Mouse (Mus musculus) gastrocnemius, postnatal 36 days (tissue): ENCODE data around the gene Mxi1. TPM values are rescaled to one million over a fixed set of nuclear protein-coding genes. Genes with fewer than 3 reads are reported as not detected.
"Not testable (repeated sequence)": the region's sequence is repeated elsewhere in the genome, so short reads cannot be mapped to it uniquely, and the experiment has no call there.

ENCODE experiments used
- DNase-seq, 2 experiments: peaks; one replicate each; pipeline ENCODE4 v3.0.0; 2022
- intact Hi-C: fragments of 180-260 bp; cut with DNase I; formaldehyde crosslinking; loops from one replicate; pipeline ENCODE4 v1.15.1; 2025
- total RNA-seq, 2 experiments: library from RNA; stranded (reverse); gene quantifications; 2 replicates each; pipeline ENCODE4 v1.2.3; 2021

Mxi1 gene
- total RNA-seq, 2 experiments from 2014 or later = 35.9 to 47.1 TPM

DNA sequence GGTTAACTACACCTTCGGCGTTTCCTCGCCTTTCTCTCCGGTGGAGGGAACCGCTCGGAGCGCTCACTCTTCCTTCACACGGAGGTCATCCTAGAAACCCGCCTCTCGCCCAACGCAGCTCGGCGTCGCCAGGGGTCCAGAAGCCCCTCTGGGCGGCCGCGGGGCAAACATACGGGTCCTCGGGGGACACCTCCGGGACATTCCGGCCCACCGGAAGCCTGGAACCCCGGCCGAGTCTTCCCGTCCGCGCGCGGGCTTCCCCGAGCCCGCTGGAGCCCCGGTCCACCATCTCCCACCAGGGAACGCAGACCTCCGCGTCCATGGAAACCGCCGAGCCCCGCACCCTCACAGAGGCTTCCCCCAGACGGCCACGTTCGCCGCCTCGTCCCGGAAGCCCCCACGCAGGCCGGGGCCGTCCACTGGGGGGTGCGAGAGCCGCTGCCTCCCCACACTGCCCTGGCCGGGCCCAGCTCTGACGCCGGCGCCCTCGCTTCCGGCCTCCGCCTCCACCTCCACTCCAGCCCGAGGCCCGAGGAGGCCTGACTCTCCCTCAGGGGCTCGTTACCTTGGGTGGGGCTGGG is 79.6 kb downstream of the Mxi1 start:
- DNase-seq = no peak
- intact Hi-C loops = no loop called here

GRCm38 (mm10) chr19:53390495-53391007 is 80.2 kb downstream of the Mxi1 start, which contains the start of gene Smndc1:
Smndc1 (minus strand) TSS chr19:53390578.
- DNase-seq = peak; percentile 97 to 99
- intact Hi-C loops = no loop called here

DNA sequence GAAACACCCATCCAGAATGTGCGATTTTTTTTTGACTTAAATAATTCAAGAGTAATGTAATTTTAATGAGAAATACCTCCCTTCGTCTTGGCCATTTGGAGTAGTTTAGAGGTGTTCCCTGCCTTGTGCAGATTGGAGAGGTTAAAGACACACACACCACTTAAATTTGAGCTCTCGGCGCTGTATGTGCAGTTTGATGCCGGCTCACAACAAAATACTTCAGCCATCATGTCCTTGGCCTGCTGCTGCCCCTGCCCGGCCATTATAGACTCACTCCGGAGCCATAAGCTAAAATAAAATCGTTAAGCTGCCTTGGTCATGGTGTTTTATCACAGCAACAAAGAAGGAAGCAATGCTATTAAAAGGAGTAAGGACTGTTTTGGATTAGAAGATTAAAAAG is 81.1 kb downstream of the Mxi1 start:
- no peak for DNase-seq
- intact Hi-C loops = no loop called here

GRCm38 (mm10) chr19:53391787-53392186 is 81.5 kb downstream of the Mxi1 start:
- intact Hi-C loops = no loop called here
- DNase-seq = no peak

GRCm38 (mm10) chr19:53392781-53393343 is 82.5 kb downstream of the Mxi1 start:
- DNase-seq = no peak
- intact Hi-C loops = no loop called here

GRCm38 (mm10) chr19:53393646-53394045 is 83.3 kb downstream of the Mxi1 start:
- intact Hi-C loops = no loop called here
- DNase-seq = no peak

DNA sequence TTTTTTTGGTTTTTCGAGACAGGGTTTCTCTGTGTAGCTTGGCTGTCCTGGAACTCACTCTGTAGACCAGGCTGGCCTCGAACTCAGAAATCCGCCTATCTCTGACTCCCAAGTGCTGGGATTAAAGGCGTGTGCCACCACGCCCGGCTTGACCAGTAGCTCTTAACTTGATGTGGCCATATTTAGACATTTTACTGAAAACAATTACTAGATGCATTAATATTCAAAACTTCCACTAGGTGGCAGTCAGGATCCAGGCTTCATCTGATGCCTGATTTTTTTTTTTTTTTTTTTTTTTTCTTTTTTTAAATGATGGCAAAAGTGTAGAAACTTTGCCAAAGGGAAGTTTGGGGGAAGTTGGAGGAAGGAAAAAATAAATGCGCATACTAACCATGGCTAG is 84.2 kb downstream of the Mxi1 start:
- intact Hi-C loops = no loop called here
- DNase-seq = no peak

DNA sequence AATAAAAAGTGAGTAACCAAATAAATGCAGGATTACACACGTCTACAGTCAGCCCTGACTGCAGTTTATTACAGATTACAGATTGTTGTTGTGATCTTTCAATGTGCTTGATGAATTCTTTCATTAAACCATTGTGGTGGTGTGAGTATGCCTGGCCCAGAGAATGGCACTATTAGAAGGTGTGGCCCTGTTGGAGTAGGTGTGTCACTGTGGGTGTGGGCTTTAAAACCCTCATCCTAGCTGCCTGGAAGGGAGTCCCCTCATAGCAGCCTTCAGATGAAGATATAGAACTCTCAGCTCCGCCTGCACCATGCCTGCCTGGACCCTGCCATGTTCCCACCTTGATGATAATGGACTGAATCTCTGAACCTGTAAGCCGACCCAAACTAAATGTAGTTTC is 84.6 kb downstream of the Mxi1 start:
- DNase-seq = not testable (repeated sequence)
- intact Hi-C loops = loop anchor here (1.0 kb wide), 1 partner anchor 185 kb away; no protein-coding TSS in a partner anchor

DNA sequence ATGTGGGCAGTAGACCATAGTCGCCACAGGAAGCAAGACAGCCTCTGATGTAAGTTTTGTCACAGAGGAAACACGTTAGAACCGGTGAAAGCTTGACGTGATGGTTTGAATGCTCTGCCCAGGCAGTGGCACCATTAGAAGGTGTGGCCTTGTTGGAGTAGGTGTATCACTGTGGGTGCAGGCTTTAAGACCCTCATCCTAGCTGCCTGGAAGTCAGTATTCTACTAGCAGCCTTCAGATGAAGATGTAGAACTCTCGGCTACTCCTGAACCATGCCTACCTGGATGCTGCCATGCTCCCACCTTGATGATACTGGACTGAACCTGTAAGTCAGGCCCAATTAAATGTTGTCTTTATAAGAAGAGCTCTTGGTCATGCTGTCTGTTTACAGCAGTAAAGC is 85.5 kb downstream of the Mxi1 start:
- intact Hi-C loops = loop anchor here (1.0 kb wide), 2 partner anchors 181 to 184 kb away; no protein-coding TSS in a partner anchor
- not testable (repeated sequence) for DNase-seq

GRCm38 (mm10) chr19:53397451-53398233 is 87.3 kb downstream of the Mxi1 start:
- intact Hi-C loops = no loop called here
- no peak for DNase-seq

DNA sequence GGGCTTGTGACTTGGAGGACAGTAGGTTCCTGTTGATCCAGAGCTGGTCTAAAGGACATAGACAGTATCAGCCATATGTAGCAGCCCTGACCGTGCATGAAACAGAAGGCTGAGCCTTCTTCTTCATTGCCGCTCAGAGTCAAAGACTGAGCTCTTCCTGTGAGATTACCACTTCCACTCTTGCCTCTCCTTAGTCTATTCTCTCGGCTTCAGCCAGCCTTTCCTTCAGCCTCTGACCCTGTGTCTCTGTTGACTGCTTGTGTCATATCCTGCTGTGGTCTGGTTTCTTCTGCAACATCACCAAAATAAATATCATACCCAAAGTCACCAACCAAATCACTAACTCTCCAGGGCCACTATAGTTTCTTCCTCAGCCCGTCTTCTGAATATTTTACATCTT is 88.9 kb downstream of the Mxi1 start:
- intact Hi-C loops = no loop called here
- no peak for DNase-seq

GRCm38 (mm10) chr19:53400332-53401110 is 90.2 kb downstream of the Mxi1 start:
- intact Hi-C loops = no loop called here
- no peak for DNase-seq

DNA sequence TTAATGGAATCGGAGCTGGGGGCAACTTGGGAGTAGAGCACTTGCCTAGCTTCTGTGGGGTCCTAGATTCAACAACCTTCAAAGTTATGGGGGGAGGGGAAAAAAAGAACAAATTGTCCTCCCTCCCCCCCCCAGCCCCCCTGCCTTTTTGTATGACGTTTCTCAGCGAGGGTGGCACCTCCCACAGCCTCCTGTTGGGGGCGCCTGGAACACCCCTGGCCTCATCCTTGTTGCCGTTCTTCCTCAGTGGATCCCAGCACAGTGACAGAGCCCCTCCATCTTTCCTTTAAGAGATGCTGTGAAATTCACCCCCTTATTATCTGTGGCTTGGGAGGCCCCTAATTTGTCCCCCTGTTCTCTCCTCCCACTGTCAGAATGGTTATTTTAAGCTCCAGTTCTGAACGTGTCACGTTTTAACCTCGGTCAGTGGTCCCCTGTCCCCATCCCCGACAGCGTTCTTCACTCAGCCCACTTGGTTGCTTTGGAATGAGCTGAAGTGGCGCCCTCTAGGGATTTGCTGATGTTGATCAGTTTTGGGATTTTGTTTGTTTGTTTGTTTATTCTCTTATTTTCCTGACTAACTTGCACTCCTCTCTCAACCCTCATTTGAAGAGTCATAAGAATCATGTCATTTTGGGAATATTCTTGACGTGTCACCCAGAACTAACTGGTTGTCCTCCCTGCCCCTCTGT is 92.6 kb downstream of the Mxi1 start:
- intact Hi-C loops = no loop called here
- DNase-seq = no peak

DNA sequence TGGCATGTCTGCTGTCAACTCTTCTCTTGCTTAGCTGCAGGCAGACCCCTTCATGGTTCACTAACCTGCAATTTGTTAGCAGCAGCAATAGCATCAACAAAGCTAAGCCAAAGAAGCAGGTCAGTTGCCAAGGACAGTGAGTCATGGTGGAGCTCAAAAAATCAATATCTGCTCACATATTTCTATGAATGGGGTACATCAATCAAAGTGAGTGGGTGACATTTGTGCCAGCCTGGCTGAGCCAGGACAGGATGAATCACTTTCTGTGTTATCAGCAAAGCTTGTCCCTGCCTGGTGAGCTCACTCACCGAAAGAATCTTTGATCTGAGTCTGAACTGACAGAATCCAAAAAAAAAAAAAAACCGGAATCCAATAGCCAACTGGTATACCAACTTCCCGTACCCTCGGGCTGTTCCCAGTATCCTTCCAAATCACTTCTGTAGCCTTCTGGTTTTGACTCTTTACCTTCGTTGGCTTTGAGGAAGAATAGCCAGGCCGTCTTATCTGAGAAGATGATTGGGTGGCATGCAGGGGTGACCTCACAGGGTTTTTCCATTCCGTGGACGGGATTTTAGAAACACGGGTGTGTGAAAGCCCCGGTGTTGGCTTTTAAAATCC is 94.0 kb downstream of the Mxi1 start:
- intact Hi-C loops = no loop called here
- DNase-seq = no peak

DNA sequence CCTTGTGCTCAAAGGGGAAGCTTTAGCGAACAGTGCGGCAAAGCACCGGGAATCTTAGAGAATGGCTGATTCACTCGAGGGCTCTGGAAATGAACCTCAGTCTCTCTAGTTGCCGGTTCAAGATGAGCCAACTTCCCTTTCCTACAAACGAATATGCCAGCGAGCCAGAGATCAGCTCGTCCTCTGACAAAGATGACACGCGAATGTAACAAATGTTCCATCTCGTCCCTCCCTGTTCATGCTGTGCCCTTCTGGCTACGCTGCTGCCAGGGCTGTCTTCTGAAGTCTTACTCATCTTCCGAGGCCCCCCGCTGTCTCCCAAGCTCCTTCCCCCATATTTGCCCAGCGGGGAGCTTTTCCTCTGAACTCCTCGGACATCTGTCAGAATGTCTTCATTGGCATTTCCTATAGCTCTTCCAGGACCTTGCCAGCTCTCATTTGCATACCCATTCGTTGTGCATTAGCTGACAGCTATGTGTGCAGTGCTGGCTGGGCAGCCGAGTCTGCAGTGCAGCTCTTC is 94.6 kb downstream of the Mxi1 start:
- intact Hi-C loops = no loop called here
- no peak for DNase-seq

DNA sequence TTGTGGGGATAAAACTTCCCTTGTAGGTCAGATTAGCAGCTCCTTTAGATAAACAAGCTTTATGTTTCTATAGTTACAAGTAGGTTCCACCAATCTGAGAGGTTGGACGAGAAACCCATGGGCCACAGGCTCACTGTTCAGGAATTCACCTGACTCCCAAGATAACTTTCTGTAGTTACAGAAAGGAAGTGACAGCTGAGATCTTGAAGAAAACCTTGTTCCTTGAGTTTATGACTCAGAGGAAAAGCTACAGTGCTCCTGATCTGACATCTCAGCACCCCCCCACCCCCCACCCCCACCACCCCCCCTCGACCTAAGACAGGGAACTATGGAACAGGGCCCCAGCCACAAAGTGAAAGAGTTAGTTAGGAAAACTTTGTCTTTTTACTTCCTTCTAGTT is 95.5 kb downstream of the Mxi1 start:
- intact Hi-C loops = no loop called here
- no peak for DNase-seq

DNA sequence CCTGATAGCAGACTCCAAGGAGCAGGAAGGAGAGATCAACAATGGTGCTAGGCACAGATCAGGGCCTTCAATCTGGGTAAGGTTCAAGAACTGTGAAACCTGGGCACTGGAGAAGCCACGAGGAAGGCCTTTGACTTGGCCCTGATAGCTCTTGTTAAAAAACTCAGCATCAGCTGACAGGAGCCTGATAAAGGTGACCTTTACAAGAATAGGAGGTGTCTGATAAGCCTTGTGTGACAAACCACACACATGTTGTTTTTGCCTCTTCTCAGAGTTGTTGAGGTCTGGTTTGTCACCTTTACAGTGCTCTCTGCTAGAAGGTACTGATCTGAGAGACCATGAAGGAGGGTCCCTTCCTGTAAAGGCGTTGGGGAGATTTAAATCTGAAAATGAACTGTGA is 97.0 kb downstream of the Mxi1 start:
- DNase-seq = no peak
- intact Hi-C loops = no loop called here

GRCm38 (mm10) chr19:53408398-53408797 is 98.1 kb downstream of the Mxi1 start:
- DNase-seq = no peak
- intact Hi-C loops = no loop called here

DNA sequence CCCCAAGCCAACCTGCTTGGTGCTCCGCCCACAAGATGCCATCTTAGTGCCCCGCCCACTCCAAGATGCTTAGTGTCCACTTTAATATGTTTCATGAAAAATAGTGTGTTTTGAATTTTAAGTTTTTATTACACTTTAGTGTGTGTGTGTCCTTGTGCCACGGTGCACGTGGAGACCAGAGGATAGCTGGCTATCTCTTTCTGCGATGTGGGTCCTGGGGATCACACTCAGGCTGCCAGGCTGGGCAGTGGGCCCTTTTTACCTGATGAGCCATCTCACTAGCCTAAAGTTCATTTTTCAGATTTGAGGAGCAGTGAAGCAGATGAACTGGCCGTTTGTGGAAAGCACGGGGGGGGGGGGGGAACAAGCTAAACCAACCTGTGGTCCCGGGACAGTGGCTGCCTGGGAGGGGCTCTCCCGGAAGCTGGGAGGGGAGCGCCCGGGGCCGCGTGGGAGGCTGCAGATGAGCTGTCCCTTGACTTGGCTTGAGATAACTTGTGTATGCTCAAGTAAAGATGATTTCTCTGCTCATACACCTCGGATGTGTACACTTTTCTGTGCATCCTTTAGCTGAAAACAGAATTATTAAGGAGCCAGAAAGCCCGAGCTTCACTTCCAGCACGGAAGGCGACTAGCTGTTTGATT is 99.5 kb downstream of the Mxi1 start:
- intact Hi-C loops = no loop called here
- DNase-seq = no peak
